Mouse (Mus musculus) G1E (cell line): Measurements from ENCODE around the gene Tmem35b. TPM values are rescaled to one million over a fixed set of nuclear protein-coding genes. Genes with fewer than 3 reads are reported as not detected.
"Not testable (repeated sequence)": the region's sequence is repeated elsewhere in the genome, so short reads cannot be mapped to it uniquely, and the experiment has no call there.

Experiments used
- ATAC-seq: 2 replicates; pipeline ENCODE4 v1.8.0; 2016; ENCODE audit warnings: mild to moderate bottlenecking; ENCODE audit not compliant: insufficient number of reproducible peaks, poor library complexity, low FRiP score, severe bottlenecking; ENCODE audit errors: extremely low read depth
- DNase-seq: peaks from one replicate; pipeline ENCODE4 v3.0.0; 2012; ENCODE audit warnings: low spot score
- H3K27me3 ChIP-seq: 2 replicates; pipeline ENCODE4 v1.6.1; 2012; ENCODE audit warnings: mild to moderate bottlenecking, low read length, inconsistent platforms; ENCODE audit not compliant: insufficient read depth
- H3K36me3 ChIP-seq: replicated peaks from 2 replicates; pipeline ENCODE3; 2012; ENCODE audit warnings: mild to moderate bottlenecking, inconsistent platforms
- H3K4me1 ChIP-seq: 2 replicates; pipeline ENCODE4 v1.6.1; 2012; ENCODE audit warnings: low read depth, low read length, inconsistent platforms, mixed read lengths; ENCODE audit not compliant: insufficient read depth
- H3K4me3 ChIP-seq: 2 replicates; pipeline ENCODE4 v1.5.1; 2012; ENCODE audit warnings: low read depth, mild to moderate bottlenecking, inconsistent platforms, low read length, moderate library complexity, mixed read lengths
- H3K9me3 ChIP-seq: replicated peaks from 2 replicates; pipeline ENCODE4 v1.6.1; 2012; ENCODE audit warnings: inconsistent platforms
- CTCF ChIP-seq: IDR thresholded peaks from 2 replicates; pipeline ENCODE4 v1.5.1; 2012; ENCODE audit warnings: low read depth, low read length, inconsistent platforms, mixed read lengths
- GATA1 ChIP-seq: IDR thresholded peaks from 2 replicates; pipeline ENCODE4 v1.6.1; 2012; ENCODE audit warnings: borderline replicate concordance, low read length, inconsistent platforms, mixed read lengths
- GATA2 ChIP-seq: IDR thresholded peaks from 2 replicates; pipeline ENCODE4 v1.6.1; 2012; ENCODE audit warnings: low read depth, low read length, inconsistent platforms, borderline replicate concordance
- POLR2AphosphoS5 ChIP-seq: IDR thresholded peaks from 2 replicates; pipeline ENCODE4 v1.6.1; 2012; ENCODE audit warnings: low read depth, low read length, inconsistent platforms; ENCODE audit not compliant: insufficient replicate concordance
- TAL1 ChIP-seq: conservative IDR thresholded peaks from 2 replicates; pipeline ENCODE4 v1.6.1; 2012; ENCODE audit warnings: low read depth, low read length, inconsistent platforms, mixed read lengths
- polyA plus RNA-seq: library from polyadenylated mRNA; stranded (reverse); fragments of >175 nt; gene quantifications from 2 replicates; pipeline ENCODE4 v1.2.3, GENCODE M21; 2012
- total RNA-seq, 2 experiments: library from RNA; stranded (forward) in 1 of 2; stranded (reverse) in 1 of 2; fragments of 200-1000 nt in 1 of 2; fragments of >200 nt in 1 of 2; fragmentation: Nextera tagmentation in 1 of 2; gene quantifications; 2 replicates each; pipeline ENCODE4 v1.2.3; 2014 to 2017

The Tmem35b gene
- total and polyA plus RNA-seq, 3 experiments = 1.5 to 25.7 (median 9.6) TPM

- no peaks in the 10 kb centered on the region for H3K4me1 ChIP-seq
- H3K36me3 ChIP-seq = peaks cover 42% of the 10 kb centered on the region
- H3K27me3 ChIP-seq = no peaks in the 10 kb centered on the region
- H3K9me3 ChIP-seq = no peaks in the 10 kb centered on the region
- ATAC-seq = no peak
- no peak for TF ChIP-seq TAL1
- no peak for TF ChIP-seq GATA1
- no peak for TF ChIP-seq CTCF
- no peak for TF ChIP-seq POLR2AphosphoS5
- TF ChIP-seq GATA2 = no peak
- DNase-seq = no peak
- no peak overlapping the region for H3K4me3 ChIP-seq
Observed at GRCm38 (mm10) chr4:127091188-127091587, 32.3 kb upstream of the Tmem35b start.

- Histone ChIP-seq H3K27me3 (no peaks in the 10 kb centered on the region), H3K9me3 (no peaks in the 10 kb centered on the region), H3K4me3 (no peak overlapping the region), H3K36me3 (peaks cover 24% of the 10 kb centered on the region), H3K4me1 (no peaks in the 10 kb centered on the region)
- ATAC-seq (no peak), DNase-seq (no peak)
- TF ChIP-seq GATA2 (no peak), POLR2AphosphoS5 (no peak), CTCF (no peak), GATA1 (no peak), TAL1 (no peak)
Observed at GRCm38 (mm10) chr4:127095090-127095489, 28.4 kb upstream of the Tmem35b start.

- ATAC-seq, H3K27me3 ChIP-seq, H3K9me3 ChIP-seq, H3K4me1 ChIP-seq, DNase-seq, H3K4me3 ChIP-seq: not testable (repeated sequence)
- H3K36me3 ChIP-seq = peaks cover 12% of the 10 kb centered on the region
Observed at GRCm38 (mm10) chr4:127099552-127099951, 23.9 kb upstream of the Tmem35b start.

GRCm38 (mm10) chr4:127107566-127107965 is 15.9 kb upstream of the Tmem35b start:
- no peak overlapping the region for H3K4me3 ChIP-seq
- no peaks in the 10 kb centered on the region for H3K4me1 ChIP-seq
- H3K9me3 ChIP-seq = no peaks in the 10 kb centered on the region
- no peak for TF ChIP-seq TAL1
- TF ChIP-seq POLR2AphosphoS5 = no peak
- no peak for TF ChIP-seq GATA1
- no peak for TF ChIP-seq CTCF
- no peak for TF ChIP-seq GATA2
- H3K27me3 ChIP-seq = no peaks in the 10 kb centered on the region
- DNase-seq (no peak), ATAC-seq (no peak)
- H3K36me3 ChIP-seq = peaks cover 18% of the 10 kb centered on the region

- H3K4me3 ChIP-seq = no peak overlapping the region
- H3K4me1 ChIP-seq = no peaks in the 10 kb centered on the region
- H3K36me3 ChIP-seq = peaks cover 19% of the 10 kb centered on the region
- DNase-seq (no peak), ATAC-seq (no peak)
- no peaks in the 10 kb centered on the region for H3K27me3 ChIP-seq
- no peaks in the 10 kb centered on the region for H3K9me3 ChIP-seq
- TF ChIP-seq TAL1 = no peak
- TF ChIP-seq CTCF = no peak
- TF ChIP-seq POLR2AphosphoS5 = no peak
- no peak for TF ChIP-seq GATA2
- TF ChIP-seq GATA1 = no peak
Observed at GRCm38 (mm10) chr4:127110570-127110969, 12.9 kb upstream of the Tmem35b start.

- no peak for DNase-seq
- no peak for TF ChIP-seq POLR2AphosphoS5
- no peak for TF ChIP-seq TAL1
- no peak for TF ChIP-seq GATA1
- TF ChIP-seq CTCF = no peak
- TF ChIP-seq GATA2 = no peak
Observed at GRCm38 (mm10) chr4:127124331-127124730, 840 bp downstream of the Tmem35b start.

GRCm38 (mm10) chr4:127125834-127126463 is 2.5 kb downstream of the Tmem35b start:
- peak; percentile 88 for DNase-seq

More at GRCm38 (mm10) chr4:127124331-127124730, 840 bp downstream of the Tmem35b start:
- Histone ChIP-seq H3K9me3 (no peaks in the 10 kb centered on the region), H3K4me3 (no peak overlapping the region), H3K27me3 (no peaks in the 10 kb centered on the region), H3K36me3 (peaks cover 27% of the 10 kb centered on the region), H3K4me1 (peaks cover 24% of the 10 kb centered on the region)
- no peak for ATAC-seq

More at GRCm38 (mm10) chr4:127125834-127126463, 2.5 kb downstream of the Tmem35b start:
- Histone ChIP-seq H3K4me1 (peaks cover 24% of the 10 kb centered on the region), H3K9me3 (no peaks in the 10 kb centered on the region), H3K36me3 (peaks cover 28% of the 10 kb centered on the region), H3K4me3 (peak overlapping the region; percentile 77), H3K27me3 (no peaks in the 10 kb centered on the region)
- ATAC-seq = peak; percentile 96
- TF ChIP-seq CTCF (no peak), GATA2 (no peak), POLR2AphosphoS5 (no peak)
